Comparison of ENCODE assay signal across 26 mouse cellular contexts in the genomic region with DNA sequence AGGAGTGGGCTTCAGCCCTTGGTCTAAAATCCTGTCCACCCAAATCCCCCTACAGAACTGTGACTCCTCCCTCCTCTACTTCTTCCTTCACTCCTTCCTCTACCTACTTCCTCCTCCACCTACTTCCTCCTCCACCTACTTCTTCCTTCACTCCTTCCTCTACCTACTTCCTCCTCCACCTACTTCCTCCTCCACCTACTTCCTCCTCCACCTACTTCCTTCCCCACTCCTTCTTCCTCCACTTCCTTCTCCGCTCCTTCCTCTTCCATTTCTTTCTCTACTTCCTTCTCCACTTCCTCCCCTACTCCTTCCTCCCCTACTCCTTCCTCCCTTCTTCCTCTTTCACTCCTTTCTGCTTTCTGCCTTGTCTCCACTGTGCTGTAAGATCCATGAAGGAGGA.
A peak's percentile ranks its signal among the peaks of the same experiment; 100 is the strongest.
DNase-seq lines count a peak whose midpoint lies in the region; ATAC-seq and TF ChIP-seq lines count a peak whose summit lies in the region.
"Had no signal": no experiment of that assay in that cellular context is flagged by ENCODE, and none has a peak within 500 bp of the region (broad histone marks: within the 10 kb centered on the region; RNA-seq: fewer than 3 reads in every experiment).

No protein-coding gene starts in this region.

- ATAC-seq in granulocyte monocyte progenitor cell, adult 5-6 weeks (replicated peaks; ENCODE audit: poor library complexity, severe bottlenecking): peak; percentile 43
- peak; percentile 30 for ATAC-seq in megakaryocyte progenitor cell, adult 5-6 weeks (replicated peaks; ENCODE audit: poor library complexity)
- ATAC-seq: CD4-positive, CD25-positive, alpha-beta regulatory T cell, adult 4 months; intestine, embryonic 16.5 days; midbrain, embryonic 13.5 days had no signal

- peaks cover 17% of the 10 kb centered on the region; the same call in 1 of the 2 replicates for H3K4me1 ChIP-seq in spleen, adult 2 months (ENCODE audit: control insufficient read depth, insufficient read depth, insufficient read length)
- peaks cover 17% of the 10 kb centered on the region for H3K4me1 ChIP-seq in kidney, adult 2 months (ENCODE audit: control insufficient read depth, insufficient read depth, low read length)

- peak overlapping the region; percentile 60 for H3K27ac ChIP-seq in spleen, adult 2 months (ENCODE audit: insufficient read depth, low read length)
- no peak overlapping the region for H3K27ac ChIP-seq in kidney, adult 2 months (ENCODE audit: insufficient read depth, low read depth, low read length)
- H3K27ac ChIP-seq: forebrain, embryonic 12.5 days; hindbrain, embryonic 13.5 days; liver, embryonic 13.5 days; midbrain, embryonic 13.5 days; neural tube, embryonic 15.5 days had no signal

- WGBS in spleen, adult 2 months: 88% methylated on average over 1 of the region's 1 CpGs
- WGBS in kidney, adult 2 months: 91% methylated on average over 1 of the region's 1 CpGs

- no peak for TF ChIP-seq POLR2A in spleen, adult 2 months (IDR thresholded peaks at IDR 0.05; ENCODE audit: low read depth, low read length)
- TF ChIP-seq POLR2A in kidney, adult 2 months (IDR thresholded peaks at IDR 0.05; ENCODE audit: low read depth, low read length): no peak

- no peak for TF ChIP-seq CTCF in spleen, adult 2 months (IDR thresholded peaks at IDR 0.05; ENCODE audit: extremely low read depth, insufficient read depth, insufficient read length, insufficient replicate concordance)
- TF ChIP-seq CTCF in kidney, adult 2 months (conservative IDR thresholded peaks at IDR 0.05; ENCODE audit: insufficient read depth, insufficient read length, low read depth, low read length): no peak

- H3K4me3 ChIP-seq in spleen, adult 2 months (ENCODE audit: extremely low read depth, insufficient read depth, insufficient read length): no peak overlapping the region
- H3K4me3 ChIP-seq in kidney, adult 2 months (ENCODE audit: insufficient read depth, low read depth, low read length): no peak overlapping the region
- H3K4me3 ChIP-seq: erythroblast, embryonic 14.5 days; forebrain, embryonic 12.5 days; hindbrain, embryonic 13.5 days; liver, embryonic 13.5 days; megakaryocyte, embryonic 14.5 days; midbrain, embryonic 13.5 days; neural tube, embryonic 15.5 days had no signal

- DNase-seq in spleen, adult 2 months (ENCODE audit: low read depth in 1 of 2, low spot score in 2 of 2): no peak
- DNase-seq in spleen, adult 12 weeks (ENCODE audit: low spot score): no peak
- DNase-seq in spleen, postnatal 36 days (ENCODE audit: low spot score in 2 of 2): no peak
- no peak for DNase-seq in embryo, embryonic 10.5 days (ENCODE audit: low spot score)
- no peak for DNase-seq in kidney, adult 2 months
- DNase-seq: adrenal gland, postnatal 14 days; cerebellum, adult 8-10 months; cerebellum, postnatal 25 days; gastrocnemius, postnatal 10 days; heart, postnatal 36 days; kidney, adult 9 months; kidney, postnatal 10 days; liver, embryonic 13.5 days; lung, embryonic 14.5 days; lung, postnatal 14 days; thymus, postnatal 4 days had no signal

- no peaks in the 10 kb centered on the region for H3K36me3 ChIP-seq in spleen, adult 2 months (ENCODE audit: control insufficient read depth, insufficient read depth, low read length)
- no peaks in the 10 kb centered on the region for H3K36me3 ChIP-seq in kidney, adult 2 months (ENCODE audit: control insufficient read depth, insufficient read depth, low read length)
- H3K36me3 ChIP-seq: forebrain, embryonic 12.5 days; hindbrain, embryonic 13.5 days; liver, embryonic 13.5 days; midbrain, embryonic 13.5 days; neural tube, embryonic 15.5 days had no signal

- no peaks in the 10 kb centered on the region for H3K27me3 ChIP-seq in spleen, adult 2 months (ENCODE audit: control insufficient read depth, insufficient read depth, low read length)
- H3K27me3 ChIP-seq in kidney, adult 2 months (replicated peaks; ENCODE audit: control insufficient read depth, insufficient read depth, low read length): no peaks in the 10 kb centered on the region
- H3K27me3 ChIP-seq: neural tube, embryonic 15.5 days had no signal
